Mouse (Mus musculus): ENCODE measurements around the gene Fam71f2.
A peak's percentile ranks its signal among the peaks of the same experiment; 100 is the strongest.

Fam71f2 gene

GRCm38 (mm10) chr6:29278513-29279267, 703 bp upstream of the Fam71f2 start:
- peak; percentile 16 for DNase-seq (ENCODE audit: low spot score)

DNA sequence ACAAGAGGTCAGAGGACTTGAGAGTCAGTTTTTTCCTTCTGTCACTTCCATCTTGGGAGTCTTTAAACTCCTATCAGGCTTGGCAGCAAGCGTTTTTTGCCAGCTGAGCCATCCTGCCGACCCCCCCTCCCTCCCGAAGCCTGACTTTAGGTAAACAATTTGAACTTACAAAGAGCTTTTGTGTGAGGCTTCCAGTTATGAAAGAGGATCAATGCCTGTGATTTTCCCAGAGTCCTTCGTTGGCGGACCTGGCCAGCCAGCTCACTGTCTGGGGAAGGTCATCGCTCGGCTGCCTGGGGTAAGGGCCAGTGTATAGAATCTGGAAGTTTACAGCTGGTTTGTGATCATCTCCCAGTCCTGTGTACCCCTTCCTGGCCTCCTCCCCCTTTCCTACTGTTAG, 1.3 kb downstream of the Fam71f2 start:
- DNase-seq (ENCODE audit: low spot score) = no peak

GRCm38 (mm10) chr6:29286870-29287269, 7.5 kb downstream of the Fam71f2 start:
- DNase-seq (ENCODE audit: low spot score) = no peak

- DNase-seq (ENCODE audit: low spot score) = no peak
These were observed 8.1 kb downstream of the Fam71f2 start for GRCm38 (mm10) chr6:29287481-29287880.

DNA sequence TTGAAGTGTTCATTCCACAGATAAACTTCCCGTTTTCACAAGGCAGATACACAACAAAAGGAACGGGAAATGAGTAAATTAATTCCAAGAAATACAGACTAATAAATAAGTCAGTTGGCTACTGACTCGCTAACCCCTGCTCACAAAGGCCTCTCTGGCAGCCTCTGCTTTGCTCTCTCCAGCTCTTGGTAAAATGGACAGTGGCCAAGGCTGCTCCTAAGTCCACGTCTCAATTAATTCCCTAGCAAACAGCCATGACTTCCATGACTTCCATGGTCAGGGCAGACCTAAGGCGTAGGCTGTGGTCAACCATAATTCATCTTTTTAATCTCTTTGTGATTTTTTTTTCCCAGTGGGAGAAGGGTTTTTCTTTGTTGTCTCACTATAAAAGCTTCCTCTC, 8.6 kb downstream of the Fam71f2 start:
- DNase-seq (ENCODE audit: low spot score) = no peak

DNA sequence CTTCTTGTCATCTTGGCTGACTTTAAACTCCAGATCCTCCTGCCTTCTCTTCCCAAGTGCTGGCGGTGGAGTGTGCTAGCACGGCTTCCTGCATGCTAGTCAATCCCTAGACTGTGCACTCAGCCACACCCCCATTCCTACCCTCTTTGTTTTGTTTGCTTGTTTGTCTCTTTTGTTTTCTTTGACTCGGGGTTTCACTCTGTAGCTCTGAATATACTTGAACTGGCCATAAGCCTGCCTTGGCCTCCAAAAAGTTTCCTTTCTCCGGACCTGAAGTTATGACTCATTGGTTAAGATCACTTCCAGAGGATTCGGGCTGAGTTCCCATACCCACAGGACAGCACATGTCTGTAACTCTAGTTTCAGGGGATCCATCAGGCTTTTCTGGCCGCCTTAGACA, 9.3 kb downstream of the Fam71f2 start:
- DNase-seq (ENCODE audit: low spot score) = no peak

DNA sequence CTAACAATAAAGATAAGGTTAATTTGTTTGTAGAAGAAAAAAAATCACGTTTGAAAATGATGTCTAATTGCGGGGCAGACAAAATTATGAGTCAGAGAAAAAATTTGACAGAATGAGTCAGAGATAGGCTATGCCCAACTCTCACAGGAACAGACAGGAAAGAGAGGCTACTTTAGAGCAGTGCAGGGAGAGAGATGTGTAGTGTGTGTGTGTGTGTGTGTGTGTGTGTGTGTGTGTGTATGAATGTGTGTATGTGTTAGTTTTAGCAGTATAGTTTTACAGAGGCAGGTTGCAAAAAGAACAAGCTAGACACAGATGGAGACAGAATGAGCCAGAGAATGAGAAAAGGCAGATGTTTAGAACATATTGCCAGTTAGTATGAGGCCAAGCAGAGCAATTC, 19.7 kb downstream of the Fam71f2 start:
- no peak for DNase-seq (ENCODE audit: low spot score)

- no peak for DNase-seq (ENCODE audit: low spot score)
These were observed 23.9 kb downstream of the Fam71f2 start for GRCm38 (mm10) chr6:29303251-29303650.

DNA sequence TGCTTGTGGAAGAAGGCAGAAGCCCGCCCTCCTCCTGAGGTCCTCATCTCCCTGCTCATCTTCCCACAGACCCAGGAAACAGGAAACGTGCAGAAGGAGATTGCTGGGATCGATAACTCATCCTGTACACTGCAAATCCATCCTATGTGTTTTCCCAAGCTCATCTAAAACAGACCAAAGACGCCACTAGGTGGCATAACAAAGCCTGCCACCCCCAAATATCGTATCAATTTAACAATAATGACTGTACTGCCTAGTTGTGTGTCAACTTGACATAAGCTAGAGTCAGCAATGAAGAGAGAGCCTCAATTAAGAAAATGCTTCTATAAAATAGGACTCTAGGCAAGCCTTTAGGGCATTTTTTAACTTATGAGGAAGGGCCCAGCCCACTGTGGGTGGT, 24.3 kb downstream of the Fam71f2 start:
- no peak for DNase-seq (ENCODE audit: low spot score)

- DNase-seq (ENCODE audit: low spot score) = no peak
These were observed 26.1 kb downstream of the Fam71f2 start for GRCm38 (mm10) chr6:29305462-29305861.

DNA sequence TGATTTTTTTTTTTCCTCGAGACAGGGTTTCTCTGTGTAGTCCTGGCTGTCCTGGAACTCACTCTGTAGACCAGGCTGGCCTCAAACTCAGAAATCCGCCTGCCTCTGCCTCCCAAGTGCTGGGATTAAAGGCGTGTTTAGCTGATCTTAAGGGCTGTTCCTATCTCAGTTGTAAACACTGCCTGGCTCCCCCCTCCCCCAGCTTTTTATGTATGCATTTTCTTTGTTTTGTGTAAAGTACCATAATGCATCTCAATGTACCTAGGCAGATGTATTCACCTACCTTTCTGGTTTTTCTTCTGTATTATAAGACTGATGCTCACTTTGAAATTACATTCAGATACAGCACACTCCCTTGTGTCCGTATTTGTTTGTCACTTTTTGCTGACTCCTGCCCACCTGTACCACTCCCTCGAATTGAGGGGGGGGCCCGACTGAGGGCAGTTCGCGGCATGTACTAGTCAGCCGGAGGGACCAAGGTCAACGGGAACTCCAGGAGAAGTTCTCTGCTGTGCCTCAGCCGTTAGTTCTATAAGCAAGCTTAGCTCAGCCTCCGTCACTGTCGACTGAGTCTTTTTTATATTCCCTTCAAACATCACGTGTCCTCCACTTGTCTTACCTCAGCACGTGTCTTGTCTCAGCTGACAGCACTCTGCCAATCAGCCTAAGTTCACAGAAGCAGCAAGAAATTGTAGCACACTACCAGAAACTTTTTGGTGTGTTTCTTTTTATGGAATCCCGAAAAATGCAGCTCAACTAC, 29.6 kb downstream of the Fam71f2 start:
- DNase-seq (ENCODE audit: low spot score) = no peak

GRCm38 (mm10) chr6:29313690-29314202, 34.4 kb downstream of the Fam71f2 start:
- no peak for DNase-seq (ENCODE audit: low spot score)

GRCm38 (mm10) chr6:29317286-29317685, 37.9 kb downstream of the Fam71f2 start:
- no peak for DNase-seq (ENCODE audit: low spot score)

GRCm38 (mm10) chr6:29317941-29318340, 38.5 kb downstream of the Fam71f2 start:
- no peak for DNase-seq (ENCODE audit: low spot score)

GRCm38 (mm10) chr6:29318879-29319278, 39.5 kb downstream of the Fam71f2 start, which contains the start of gene Fam71f1:
Gene Fam71f1, plus strand, starts transcription at chr6:29319140.
- DNase-seq (ENCODE audit: low spot score) = no peak

- DNase-seq (ENCODE audit: low spot score) = no peak
These were observed 42.2 kb downstream of the Fam71f2 start for GRCm38 (mm10) chr6:29321586-29321985.

- no peak for DNase-seq (ENCODE audit: low spot score)
These were observed 42.8 kb downstream of the Fam71f2 start for GRCm38 (mm10) chr6:29322147-29322546.

DNA sequence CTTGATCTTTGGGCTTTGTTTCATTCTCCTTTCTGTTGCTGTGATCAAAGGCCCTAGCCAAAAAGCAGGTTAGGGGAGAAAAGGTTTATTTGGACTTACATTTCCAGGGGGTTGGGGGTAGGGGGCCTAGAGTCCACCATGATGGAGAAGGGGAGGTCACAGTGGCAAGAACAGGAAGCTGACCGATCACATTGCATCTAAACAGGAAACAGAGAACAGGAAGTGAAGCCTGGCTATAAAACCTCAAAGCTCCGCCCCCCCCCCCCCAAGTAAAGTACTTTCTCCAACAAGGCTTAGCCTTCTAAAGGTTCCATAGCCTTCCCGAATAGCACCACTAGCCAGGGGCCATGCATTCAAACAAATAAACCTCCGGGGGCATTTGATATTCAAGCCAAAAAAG, 43.3 kb downstream of the Fam71f2 start:
- DNase-seq (ENCODE audit: low spot score) = no peak

DNA sequence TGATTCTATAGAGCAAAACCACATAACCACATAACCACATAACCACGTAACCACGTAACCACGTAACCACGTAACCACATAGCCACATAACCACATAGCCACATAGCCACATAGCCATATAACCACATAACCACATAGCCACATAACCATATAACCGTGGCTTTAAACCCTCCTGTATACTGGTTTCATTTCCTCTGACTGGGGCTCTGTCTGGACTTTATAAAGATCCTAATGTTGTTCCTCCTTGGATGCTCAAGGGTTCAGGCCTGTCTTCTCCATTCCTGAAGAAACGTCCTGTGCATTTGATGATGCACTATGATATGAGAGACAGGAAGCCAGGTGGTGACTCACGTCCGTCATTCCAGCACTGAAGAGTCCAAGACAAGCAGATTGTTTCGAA, 47.6 kb downstream of the Fam71f2 start:
- no peak for DNase-seq (ENCODE audit: low spot score)

DNA sequence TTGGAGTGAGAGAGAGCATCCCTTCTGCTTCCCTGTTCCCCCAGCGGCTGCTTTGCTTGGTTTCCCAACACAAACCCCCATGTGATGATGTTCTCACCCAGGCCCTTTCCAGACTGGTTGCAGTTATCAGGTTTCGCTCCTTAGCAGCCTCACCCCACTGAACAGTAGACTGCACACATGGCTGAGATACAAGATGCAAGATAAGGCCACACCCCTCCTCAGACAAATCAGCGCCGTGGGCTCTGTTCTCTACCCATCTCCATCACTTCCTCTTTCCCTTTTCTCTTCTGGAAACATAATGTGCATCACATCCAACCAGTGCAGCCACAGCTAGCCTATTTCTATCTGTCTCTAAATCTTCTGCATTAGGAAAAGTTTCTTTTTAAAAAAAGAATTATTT, 50.1 kb downstream of the Fam71f2 start:
- no peak for DNase-seq (ENCODE audit: low spot score)
